Mouse (Mus musculus): ENCODE results near the gene Col8a2. TPM values are rescaled to one million over a fixed set of nuclear protein-coding genes. Genes with fewer than 3 reads are reported as not detected.

Col8a2 gene
- total and polyA plus RNA-seq, 3 experiments = not detected

GRCm38 (mm10) chr4:126262119-126262807 is 24.3 kb upstream of the Col8a2 start, which contains the start of gene Trappc3 (continued):
- TF ChIP-seq EP300 (IDR thresholded peaks at IDR 0.05; ENCODE audit: low read length) (no peak), NELFE (IDR thresholded peaks at IDR 0.05; ENCODE audit: low read depth, low read length) (peak; percentile 59), GABPA (IDR thresholded peaks at IDR 0.05; ENCODE audit: insufficient replicate concordance, low read depth, low read length) (peak; percentile 55; the same call in 1 of the 2 replicates), PAX5 (IDR thresholded peaks at IDR 0.05; ENCODE audit: low read length) (no peak), HCFC1 (IDR thresholded peaks at IDR 0.05; ENCODE audit: low read depth, low read length) (peak; percentile 99), CHD2 (IDR thresholded peaks at IDR 0.05; ENCODE audit: low read length) (peak; percentile 72; the same call in 1 of the 2 replicates), ETS1 (conservative IDR thresholded peaks at IDR 0.05; ENCODE audit: low read depth, low read length) (peak; percentile 46), BHLHE40 (IDR thresholded peaks at IDR 0.05; ENCODE audit: low read depth, low read length) (peak; percentile 41), IRF4 (IDR thresholded peaks at IDR 0.05; ENCODE audit: low read depth, low read length) (no peak), ZC3H11A (IDR thresholded peaks at IDR 0.05; ENCODE audit: low read depth, low read length) (peak; percentile 96), RAD21 (IDR thresholded peaks at IDR 0.05; ENCODE audit: low read depth, low read length) (no peak; the same call in none of the 2 replicates), MAZ (IDR thresholded peaks at IDR 0.05; ENCODE audit: low read depth, low read length) (peak; percentile 47; the same call in 1 of the 2 replicates), CHD1 (IDR thresholded peaks at IDR 0.05; ENCODE audit: low read depth, low read length) (peak; percentile 6; the same call in 1 of the 2 replicates), ZKSCAN1 (IDR thresholded peaks at IDR 0.05; ENCODE audit: borderline replicate concordance, low read depth, low read length) (no peak; the same call in 1 of the 2 replicates), RCOR1 (conservative IDR thresholded peaks at IDR 0.05; ENCODE audit: low read depth, low read length) (peak; percentile 83; the same call in 1 of the 2 replicates), UBTF (IDR thresholded peaks at IDR 0.05; ENCODE audit: low read depth, low read length) (no peak), ZNF384 (IDR thresholded peaks at IDR 0.05; ENCODE audit: low read depth, low read length) (no peak), SMC3 (IDR thresholded peaks at IDR 0.05; ENCODE audit: low read depth, low read length) (peak; percentile 100), KAT2A (IDR thresholded peaks at IDR 0.05; ENCODE audit: insufficient replicate concordance, low read length) (peak; percentile 91; the same call in 1 of the 2 replicates), TCF12 (IDR thresholded peaks at IDR 0.05; ENCODE audit: low read depth, low read length) (peak; percentile 74), MYC (IDR thresholded peaks at IDR 0.05; ENCODE audit: low read depth, low read length) (no peak), ELF1 (IDR thresholded peaks at IDR 0.05; ENCODE audit: low read depth, low read length) (peak; percentile 98), POLR2A (IDR thresholded peaks at IDR 0.05; ENCODE audit: low read depth, low read length) (peak; percentile 78)

DNA sequence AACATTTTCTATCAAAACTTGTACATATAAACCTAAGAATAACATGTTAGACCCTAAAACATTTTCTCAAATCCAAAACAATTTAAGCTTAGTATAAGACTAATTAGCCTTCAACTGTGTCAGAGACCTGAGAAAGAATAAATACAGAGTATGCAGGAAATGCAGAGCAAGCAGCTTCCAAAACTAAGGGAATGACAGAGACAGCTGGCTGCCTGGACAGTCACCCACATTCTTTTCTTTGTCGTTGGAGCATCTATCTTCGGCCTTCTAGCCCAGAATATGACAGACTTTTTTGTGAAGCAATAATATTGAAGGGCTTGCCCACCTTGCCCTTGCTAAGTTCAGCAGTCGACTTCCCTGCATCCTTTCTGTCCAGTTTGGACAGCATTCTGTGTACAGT is 17.3 kb upstream of the Col8a2 start:
- no peak for DNase-seq (ENCODE audit: extremely low read depth)
- no peaks in the 10 kb centered on the region for H3K4me1 ChIP-seq (ENCODE audit: control insufficient read depth in 1 of 2, insufficient read depth in 2 of 2)
- H3K9me3 ChIP-seq (replicated peaks; ENCODE audit: low read length) = no peaks in the 10 kb centered on the region
- no peak overlapping the region for H3K4me2 ChIP-seq (ENCODE audit: insufficient read depth, low read depth, poor library complexity, severe bottlenecking)
- no peak overlapping the region for H3K9ac ChIP-seq (ENCODE audit: insufficient read depth, low read depth)
- no peaks in the 10 kb centered on the region for H3K27me3 ChIP-seq (replicated peaks)
- H3K79me2 ChIP-seq (replicated peaks; ENCODE audit: control insufficient read depth, extremely low read depth, insufficient read depth, poor library complexity, severe bottlenecking) = no peaks in the 10 kb centered on the region; the same call in 1 of the 2 replicates
- no peak overlapping the region for H3K4me3 ChIP-seq (replicated peaks in 1 of 3; ENCODE audit: low read depth in 2 of 3, low read length in 2 of 3, poor library complexity in 1 of 3)
- H3K36me3 ChIP-seq (replicated peaks in 1 of 2; ENCODE audit: control insufficient read depth in 1 of 2, insufficient read depth in 1 of 2, low read length in 1 of 2) = peaks cover 18 to 75% of the 10 kb centered on the region in 2 experiments
- no peak overlapping the region for H3K27ac ChIP-seq (ENCODE audit: insufficient read depth, low read depth)
- TF ChIP-seq RCOR1 (conservative IDR thresholded peaks at IDR 0.05; ENCODE audit: low read depth, low read length) = no peak
- TF ChIP-seq MXI1 (IDR thresholded peaks at IDR 0.05; ENCODE audit: low read depth, low read length) = no peak
- no peak for TF ChIP-seq ZNF384 (IDR thresholded peaks at IDR 0.05; ENCODE audit: low read depth, low read length)
- dilution Hi-C loops (cut with MboI; ENCODE audit: extremely low pct_ligation_motif_present, extremely low pct_unique_long_range_greater_than_20kb, low sequenced_read_pairs) = no loop called here
- in situ Hi-C loops (cut with MboI; ENCODE audit: low pct_ligation_motif_present, low pct_unique_long_range_greater_than_20kb, low sequenced_read_pairs) = no loop called here

Data from CH12.LX (cell line).